ENCODE assay signal across 13 mouse cellular contexts in genomic region chr3:100819571-100819970, GRCm38 (mm10). TPM values are rescaled to one million over a fixed set of nuclear protein-coding genes. Genes with fewer than 3 reads are reported as not detected.
A peak's percentile ranks its signal among the peaks of the same experiment; 100 is the strongest.
DNase-seq lines count a peak whose midpoint lies in the region; ATAC-seq lines count a peak whose summit lies in the region.
"Had no signal": no experiment of that assay in that cellular context is flagged by ENCODE, and none has a peak within 500 bp of the region (broad histone marks: within the 10 kb centered on the region; RNA-seq: fewer than 3 reads in every experiment).

No protein-coding gene starts in this region.

- peak; percentile 55 for ATAC-seq in megakaryocyte, adult 5-6 weeks (ENCODE audit: poor library complexity, severe bottlenecking)
- no peak for ATAC-seq in monocyte, adult 5-6 weeks (replicated peaks; ENCODE audit: insufficient number of reproducible peaks, low FRiP score, low TSS enrichment, poor library complexity, severe bottlenecking)
- ATAC-seq: lung, postnatal 0 days; midbrain, embryonic 13.5 days had no signal

- peak; percentile 26 for DNase-seq in thymus, postnatal 14 days
- DNase-seq in thymus, postnatal 36 days: no peak
- DNase-seq in T-cell, adult 2 months (ENCODE audit: low spot score): peak; percentile 53
- DNase-seq in left cerebral cortex, adult 8-10 months (ENCODE audit: low spot score in 2 of 2): no peak
- no peak for DNase-seq in testis, postnatal 10 days (ENCODE audit: low spot score)
- DNase-seq: adrenal gland, adult 8-10 months; cerebellum, adult 8-10 months; right cerebral cortex, postnatal 25 days had no signal

RNA-seq across cellular contexts. Expression of gene Vtcn1, which starts 5.7 kb away (rescaled TPM):
- not detected in 2 replicates for total RNA-seq in megakaryocyte, adult 5-6 weeks (2015)
- not detected in 2 replicates for total RNA-seq in megakaryocyte, adult 5-6 weeks (2017)
- under 1 TPM in 3 of 4 experiments, not detected in 1; 0.23 to 0.48 (median 0.36) TPM for total RNA-seq in left cerebral cortex, adult 8-10 months (2022)
- not detected in 3 replicates for total RNA-seq in monocyte, adult 5-6 weeks (2017)
- total RNA-seq: layer of hippocampus, postnatal 25 days had no signal

Comparison
In these comparisons a context has a peak if more than half of its experiments do, and no peak if none do; other contexts are left out.
1. DNase-seq: peak in thymus, postnatal 14 days (single experiment) and T-cell, adult 2 months (single experiment); none in thymus, postnatal 36 days (0 of 2), left cerebral cortex, adult 8-10 months (0 of 2) and testis, postnatal 10 days (single experiment).